Mouse (Mus musculus) midbrain, embryonic 13.5 days (tissue): ENCODE measurements around the gene Tex44. TPM values are rescaled to one million over a fixed set of nuclear protein-coding genes. Genes with fewer than 3 reads are reported as not detected.

Experiments
- polyA plus RNA-seq: library from polyadenylated mRNA; unstranded; fragments of >200 nt; fragmentation: Nextera tagmentation; extraction: Ambion mirVana; gene quantifications from 2 replicates; pipeline ENCODE4 v1.2.1, GENCODE M21; 2015

Tex44 gene
- polyA plus RNA-seq, 1 experiment from 2014 or later: not detected

Other genes starting within 250 kb of the Tex44 start
- gene B3gnt7, start 123.5 kb upstream of the Tex44 start, polyA plus RNA-seq: 2.6 and 2.7 TPM in 2 replicates
- gene Ncl, start 66.9 kb upstream of the Tex44 start, polyA plus RNA-seq: 241 and 244 TPM in 2 replicates
- gene Nmur1, start 101 bp upstream of the Tex44 start, polyA plus RNA-seq: 0.22 TPM in 1 of 2 replicates, not detected in the other
- gene Ptma, start 100.4 kb downstream of the Tex44 start, polyA plus RNA-seq: 2,381 and 2,469 TPM in 2 replicates
- 86.6 and 90.2 TPM in 2 replicates for gene Pde6d, start 156.3 kb downstream of the Tex44 start, polyA plus RNA-seq
- gene Cops7b, start 156.6 kb downstream of the Tex44 start, polyA plus RNA-seq: 67.0 and 70.2 TPM in 2 replicates
- 1.8 and 2.3 TPM in 2 replicates for gene Nppc, start 244.2 kb downstream of the Tex44 start, polyA plus RNA-seq